ENCODE assay signal across 9 mouse cellular contexts in the genomic region with DNA sequence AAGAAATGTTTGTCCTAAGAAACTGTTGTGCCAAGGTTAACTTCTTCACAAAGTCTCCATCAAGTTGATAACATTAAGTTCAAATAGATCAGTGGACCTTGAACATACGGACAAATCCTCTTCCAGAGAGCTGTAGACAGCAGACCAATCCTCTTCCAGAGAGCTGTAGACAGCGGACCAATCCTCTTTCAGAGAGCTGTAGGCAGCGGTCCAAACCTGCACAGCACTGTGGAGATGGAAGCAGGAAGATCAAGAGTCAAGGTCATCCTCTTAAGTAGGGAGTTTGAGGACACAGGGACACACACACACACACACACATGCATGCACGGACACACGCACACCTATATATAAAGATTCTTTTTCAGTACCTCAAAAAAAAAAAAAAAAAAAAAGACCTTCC. TPM values are rescaled to one million over a fixed set of nuclear protein-coding genes. Genes with fewer than 3 reads are reported as not detected.
A peak's percentile ranks its signal among the peaks of the same experiment; 100 is the strongest.
DNase-seq lines count a peak whose midpoint lies in the region; ATAC-seq lines count a peak whose summit lies in the region.
"Had no signal": no experiment of that assay in that cellular context is flagged by ENCODE, and none has a peak within 500 bp of the region (broad histone marks: within the 10 kb centered on the region; RNA-seq: fewer than 3 reads in every experiment).

No protein-coding gene starts in this region.

- no peak for ATAC-seq in cerebellum, adult (ENCODE audit: insufficient number of reproducible peaks, low FRiP score, low TSS enrichment)
- ATAC-seq in kidney, embryonic 16.5 days (ENCODE audit: low FRiP score, low TSS enrichment) = no peak
- ATAC-seq in kidney, embryonic 14.5 days (ENCODE audit: low FRiP score, low TSS enrichment) = no peak
- ATAC-seq in limb, embryonic 12.5 days (ENCODE audit: insufficient number of reproducible peaks, insufficient read depth, low FRiP score, low TSS enrichment, low read depth) = no peak
- no peak for ATAC-seq in neural tube, embryonic 14.5 days (ENCODE audit: low read depth)
- no peak for ATAC-seq in activated CD4-positive, CD25-positive, alpha-beta regulatory T cell, adult 4 months

- H3K4me2 ChIP-seq in kidney, embryonic 16.5 days (replicated peaks; ENCODE audit: low read depth, low read length) = peak overlapping the region; percentile 82; the same call in 1 of the 2 replicates
- H3K4me2 ChIP-seq in kidney, embryonic 14.5 days (replicated peaks; ENCODE audit: low read depth, low read length) = no peak overlapping the region
- peak overlapping the region; percentile 77; the same call in 1 of the 2 replicates for H3K4me2 ChIP-seq in limb, embryonic 12.5 days
- 0 out of 2 replicates have a peak overlapping the region, but pooled peaks have one; percentile 84 for H3K4me2 ChIP-seq in neural tube, embryonic 14.5 days (ENCODE audit: low read depth, low read length)

- H3K4me3 ChIP-seq in kidney, embryonic 16.5 days (ENCODE audit: low read length) = no peak overlapping the region
- no peak overlapping the region for H3K4me3 ChIP-seq in kidney, embryonic 14.5 days (ENCODE audit: low read length)
- no peak overlapping the region for H3K4me3 ChIP-seq in limb, embryonic 12.5 days (replicated peaks)
- H3K4me3 ChIP-seq in neural tube, embryonic 14.5 days (ENCODE audit: low read depth, low read length) = no peak overlapping the region

- WGBS in kidney, embryonic 16.5 days = 72% methylated on average over 5 of the region's 5 CpGs
- 71% methylated on average over 5 of the region's 5 CpGs for WGBS in kidney, embryonic 14.5 days
- 72% methylated on average over 5 of the region's 5 CpGs for WGBS in limb, embryonic 12.5 days
- 69% methylated on average over 5 of the region's 5 CpGs for WGBS in neural tube, embryonic 14.5 days

- DNase-seq in cerebellum, postnatal 10 days = peak; percentile 56
- no peak for DNase-seq in thymus, postnatal 4 days

- no peak overlapping the region for H3K9ac ChIP-seq in kidney, embryonic 16.5 days (replicated peaks; ENCODE audit: low read length)
- no peak overlapping the region for H3K9ac ChIP-seq in kidney, embryonic 14.5 days (ENCODE audit: low read depth, low read length)
- H3K9ac ChIP-seq in limb, embryonic 12.5 days (replicated peaks) = no peak overlapping the region
- no peak overlapping the region for H3K9ac ChIP-seq in neural tube, embryonic 14.5 days (replicated peaks; ENCODE audit: low read depth, low read length)

- peaks cover 4% of the 10 kb centered on the region; the same call in 1 of the 2 replicates for H3K4me1 ChIP-seq in kidney, embryonic 16.5 days (ENCODE audit: insufficient read depth, low read length)
- H3K4me1 ChIP-seq in kidney, embryonic 14.5 days (ENCODE audit: control insufficient read depth, insufficient read depth, low read length) = no peaks in the 10 kb centered on the region
- peaks cover 6% of the 10 kb centered on the region; the same call in 1 of the 2 replicates for H3K4me1 ChIP-seq in limb, embryonic 12.5 days (replicated peaks)
- peaks cover 4% of the 10 kb centered on the region; the same call in 1 of the 2 replicates for H3K4me1 ChIP-seq in neural tube, embryonic 14.5 days (ENCODE audit: control insufficient read depth, insufficient read depth, low read length)

- no peaks in the 10 kb centered on the region for H3K36me3 ChIP-seq in kidney, embryonic 16.5 days (ENCODE audit: insufficient read depth, low read length)
- no peaks in the 10 kb centered on the region for H3K36me3 ChIP-seq in kidney, embryonic 14.5 days (ENCODE audit: control insufficient read depth, insufficient read depth, low read length)
- no peaks in the 10 kb centered on the region for H3K36me3 ChIP-seq in limb, embryonic 12.5 days
- no peaks in the 10 kb centered on the region for H3K36me3 ChIP-seq in neural tube, embryonic 14.5 days (ENCODE audit: control insufficient read depth, insufficient read depth, low read length)
- H3K36me3 ChIP-seq: embryonic facial prominence, embryonic 15.5 days had no signal

- H3K9me3 ChIP-seq in kidney, embryonic 16.5 days (ENCODE audit: low read length) = no peaks in the 10 kb centered on the region
- no peaks in the 10 kb centered on the region for H3K9me3 ChIP-seq in kidney, embryonic 14.5 days (ENCODE audit: control insufficient read depth, low read length)
- no peaks in the 10 kb centered on the region for H3K9me3 ChIP-seq in limb, embryonic 12.5 days
- H3K9me3 ChIP-seq in neural tube, embryonic 14.5 days (ENCODE audit: control insufficient read depth, low read length) = no peaks in the 10 kb centered on the region
- H3K9me3 ChIP-seq: embryonic facial prominence, embryonic 15.5 days had no signal

- no peak overlapping the region for H3K27ac ChIP-seq in kidney, embryonic 16.5 days (ENCODE audit: low read length)
- H3K27ac ChIP-seq in kidney, embryonic 14.5 days (ENCODE audit: low read depth, low read length) = no peak overlapping the region
- H3K27ac ChIP-seq in limb, embryonic 12.5 days = no peak overlapping the region
- no peak overlapping the region for H3K27ac ChIP-seq in neural tube, embryonic 14.5 days (ENCODE audit: low read depth, low read length)
- H3K27ac ChIP-seq: embryonic facial prominence, embryonic 15.5 days had no signal

- H3K27me3 ChIP-seq in kidney, embryonic 16.5 days (ENCODE audit: insufficient read depth, low read length) = peaks cover 5% of the 10 kb centered on the region
- no peaks in the 10 kb centered on the region; the same call in 1 of the 2 replicates for H3K27me3 ChIP-seq in kidney, embryonic 14.5 days (ENCODE audit: control insufficient read depth, insufficient read depth, low read length)
- no peaks in the 10 kb centered on the region for H3K27me3 ChIP-seq in limb, embryonic 12.5 days
- no peaks in the 10 kb centered on the region; the same call in 1 of the 2 replicates for H3K27me3 ChIP-seq in neural tube, embryonic 14.5 days (ENCODE audit: control insufficient read depth, insufficient read depth, low read length)
- H3K27me3 ChIP-seq: embryonic facial prominence, embryonic 15.5 days had no signal

RNA-seq across cellular contexts. Expression of a gene that starts 0.6 kb away (rescaled TPM):
- polyA plus RNA-seq in kidney, embryonic 16.5 days (2015; fragmentation: Nextera tagmentation; extraction: Ambion mirVana) = 28.2 and 30.8 TPM in 2 replicates
- polyA plus RNA-seq in kidney, embryonic 14.5 days (2014; fragmentation: Nextera tagmentation; extraction: Ambion mirVana) = 31.2 and 34.8 TPM in 2 replicates
- 77.8 and 78.8 TPM in 2 replicates for polyA plus RNA-seq in limb, embryonic 12.5 days (2016; fragmentation: Nextera tagmentation; extraction: Ambion mirVana)
- polyA plus RNA-seq in neural tube, embryonic 14.5 days (2014; fragmentation: Nextera tagmentation; extraction: Ambion mirVana) = 115 and 121 TPM in 2 replicates
- 10 to 100 TPM; 16.5 to 34.2 TPM for polyA plus RNA-seq in activated CD4-positive, CD25-positive, alpha-beta regulatory T cell, adult 4 months (2017; shearing (Covaris generic))
